Mouse (Mus musculus) forebrain, embryonic 12.5 days (tissue): ENCODE measurements around the gene Cadm2. TPM values are rescaled to one million over a fixed set of nuclear protein-coding genes. Genes with fewer than 3 reads are reported as not detected.

Experiments used
- ATAC-seq: fragments of 200-750 bp; cut with Nextera tagmentation; 2 replicates; pipeline ENCODE4 v1.8.0; 2017; ENCODE audit warnings: moderate TSS enrichment; ENCODE audit not compliant: low FRiP score
- H3K27ac ChIP-seq: fragments of 300-500 bp; sonication (generic); 2 replicates; pipeline ENCODE4 v1.5.1; 2016; ENCODE audit warnings: mild to moderate bottlenecking
- H3K27me3 ChIP-seq: fragments of 300-500 bp; sonication (generic); 2 replicates; pipeline ENCODE4 v1.6.1; 2016; ENCODE audit warnings: mild to moderate bottlenecking
- H3K36me3 ChIP-seq: fragments of 300-500 bp; sonication (generic); replicated peaks from 2 replicates; pipeline ENCODE4 v1.6.1; 2016; ENCODE audit warnings: mild to moderate bottlenecking
- H3K4me1 ChIP-seq: fragments of 300-500 bp; sonication (generic); 2 replicates; pipeline ENCODE4 v1.6.1; 2016
- H3K4me2 ChIP-seq: fragments of 300-500 bp; sonication (generic); 2 replicates; pipeline ENCODE4 v1.6.1; 2016; ENCODE audit warnings: mild to moderate bottlenecking, moderate library complexity
- H3K4me3 ChIP-seq: fragments of 300-500 bp; sonication (generic); replicated peaks from 2 replicates; pipeline ENCODE4 v1.5.1; 2016; ENCODE audit warnings: mild to moderate bottlenecking
- H3K9ac ChIP-seq: fragments of 300-500 bp; sonication (generic); 2 replicates; pipeline ENCODE4 v1.6.1; 2016; ENCODE audit warnings: mild to moderate bottlenecking
- H3K9me3 ChIP-seq: fragments of 300-500 bp; sonication (generic); 2 replicates; pipeline ENCODE4 v1.6.1; 2016
- WGBS: fragments of 180-500 bp; shearing (Covaris S2); methylation state at CpG from one replicate; pipeline ENCODE4 v1.1.7; 2016; 5-methylcytosine and 5-hydroxymethylcytosine counted together
- polyA plus RNA-seq: library from polyadenylated mRNA; unstranded; fragments of >200 nt; fragmentation: Nextera tagmentation; extraction: Ambion mirVana; gene quantifications from 2 replicates; pipeline ENCODE4 v1.2.1, GENCODE M21; 2016

The Cadm2 gene
- polyA plus RNA-seq, 1 experiment from 2014 or later = 11.0 TPM

- Histone ChIP-seq H3K27me3 (no peaks in the 10 kb centered on the region), H3K4me3 (no peak overlapping the region), H3K9ac (no peak overlapping the region), H3K4me1 (no peaks in the 10 kb centered on the region), H3K27ac (no peak overlapping the region), H3K4me2 (no peak overlapping the region), H3K9me3 (no peaks in the 10 kb centered on the region), H3K36me3 (no peaks in the 10 kb centered on the region)
- no peak for ATAC-seq
- WGBS = 69% methylated on average over 1 of the region's 1 CpGs
These were observed 394.0 kb downstream of the Cadm2 start for GRCm38 (mm10) chr16:67226696-67227095.

GRCm38 (mm10) chr16:67203329-67203728, 417.4 kb downstream of the Cadm2 start:
- H3K9me3 ChIP-seq = no peaks in the 10 kb centered on the region
- no peaks in the 10 kb centered on the region for H3K4me1 ChIP-seq
- H3K27me3 ChIP-seq = no peaks in the 10 kb centered on the region
- H3K4me3 ChIP-seq = no peak overlapping the region
- no peak overlapping the region for H3K4me2 ChIP-seq
- no peak for ATAC-seq
- H3K27ac ChIP-seq = no peak overlapping the region
- no peaks in the 10 kb centered on the region for H3K36me3 ChIP-seq
- no peak overlapping the region for H3K9ac ChIP-seq

GRCm38 (mm10) chr16:67192852-67193415, 427.8 kb downstream of the Cadm2 start:
- no peaks in the 10 kb centered on the region for H3K36me3 ChIP-seq
- no peak overlapping the region for H3K9ac ChIP-seq
- WGBS = 43% methylated on average over 4 of the region's 4 CpGs
- no peaks in the 10 kb centered on the region for H3K27me3 ChIP-seq
- ATAC-seq = 0 out of 2 replicates have a peak, but pooled peaks have one; percentile 20
- no peak overlapping the region for H3K4me3 ChIP-seq
- H3K9me3 ChIP-seq = no peaks in the 10 kb centered on the region
- H3K4me2 ChIP-seq = no peak overlapping the region
- H3K4me1 ChIP-seq = peaks cover 5% of the 10 kb centered on the region; the same call in 1 of the 2 replicates
- no peak overlapping the region for H3K27ac ChIP-seq

- H3K36me3 ChIP-seq = no peaks in the 10 kb centered on the region
- H3K27ac ChIP-seq = no peak overlapping the region
- H3K4me2 ChIP-seq = no peak overlapping the region
- 71% methylated on average over 2 of the region's 2 CpGs for WGBS
- H3K9me3 ChIP-seq = no peaks in the 10 kb centered on the region
- ATAC-seq = no peak
- H3K27me3 ChIP-seq = no peaks in the 10 kb centered on the region
- H3K4me3 ChIP-seq = no peak overlapping the region
- no peak overlapping the region for H3K9ac ChIP-seq
- H3K4me1 ChIP-seq = peaks cover 5% of the 10 kb centered on the region; the same call in 1 of the 2 replicates
These were observed 428.3 kb downstream of the Cadm2 start for GRCm38 (mm10) chr16:67192395-67192794.

- no peak overlapping the region for H3K9ac ChIP-seq
- ATAC-seq = no peak
- no peak overlapping the region for H3K4me2 ChIP-seq
- no peaks in the 10 kb centered on the region for H3K9me3 ChIP-seq
- H3K4me1 ChIP-seq = no peaks in the 10 kb centered on the region
- no peak overlapping the region for H3K27ac ChIP-seq
- no peaks in the 10 kb centered on the region for H3K36me3 ChIP-seq
- 53% methylated on average over 1 of the region's 1 CpGs for WGBS
- H3K4me3 ChIP-seq = no peak overlapping the region
- no peaks in the 10 kb centered on the region for H3K27me3 ChIP-seq
These were observed 434.4 kb downstream of the Cadm2 start for GRCm38 (mm10) chr16:67186322-67186721.

GRCm38 (mm10) chr16:67182958-67183357, 437.8 kb downstream of the Cadm2 start:
- Histone ChIP-seq H3K36me3 (no peaks in the 10 kb centered on the region), H3K27ac (no peak overlapping the region), H3K27me3 (no peaks in the 10 kb centered on the region), H3K9me3 (no peaks in the 10 kb centered on the region), H3K4me3 (no peak overlapping the region), H3K9ac (no peak overlapping the region), H3K4me1 (no peaks in the 10 kb centered on the region), H3K4me2 (no peak overlapping the region)
- 82% methylated on average over 5 of the region's 5 CpGs for WGBS
- 0 out of 2 replicates have a peak, but pooled peaks have one; percentile 27 for ATAC-seq

GRCm38 (mm10) chr16:67175386-67175785, 445.3 kb downstream of the Cadm2 start:
- H3K4me3 ChIP-seq = no peak overlapping the region
- H3K9ac ChIP-seq = no peak overlapping the region
- H3K36me3 ChIP-seq = no peaks in the 10 kb centered on the region
- no peaks in the 10 kb centered on the region for H3K4me1 ChIP-seq
- peak; percentile 69; the same call in 1 of the 2 replicates for ATAC-seq
- 46% methylated on average over 4 of the region's 4 CpGs for WGBS
- H3K4me2 ChIP-seq = no peak overlapping the region
- H3K9me3 ChIP-seq = no peaks in the 10 kb centered on the region
- no peak overlapping the region for H3K27ac ChIP-seq
- no peaks in the 10 kb centered on the region for H3K27me3 ChIP-seq

GRCm38 (mm10) chr16:67162211-67162790, 458.4 kb downstream of the Cadm2 start:
- peak; percentile 60; the same call in 1 of the 2 replicates for ATAC-seq
- Histone ChIP-seq H3K4me1 (no peaks in the 10 kb centered on the region), H3K9me3 (no peaks in the 10 kb centered on the region), H3K4me3 (no peak overlapping the region), H3K9ac (no peak overlapping the region), H3K27me3 (no peaks in the 10 kb centered on the region), H3K36me3 (no peaks in the 10 kb centered on the region), H3K27ac (no peak overlapping the region), H3K4me2 (no peak overlapping the region)
- 45% methylated on average over 6 of the region's 6 CpGs for WGBS

- Histone ChIP-seq H3K4me2 (no peak overlapping the region), H3K4me3 (no peak overlapping the region), H3K9ac (no peak overlapping the region), H3K27me3 (no peaks in the 10 kb centered on the region), H3K36me3 (no peaks in the 10 kb centered on the region), H3K4me1 (no peaks in the 10 kb centered on the region), H3K27ac (no peak overlapping the region), H3K9me3 (no peaks in the 10 kb centered on the region)
- ATAC-seq = no peak
- 89% methylated on average over 4 of the region's 4 CpGs for WGBS
These were observed 495.9 kb downstream of the Cadm2 start for GRCm38 (mm10) chr16:67124811-67125210.

GRCm38 (mm10) chr16:67122532-67122931, 498.2 kb downstream of the Cadm2 start:
- no peak overlapping the region for H3K4me2 ChIP-seq
- no peak for ATAC-seq
- no peak overlapping the region for H3K9ac ChIP-seq
- H3K4me1 ChIP-seq = no peaks in the 10 kb centered on the region
- H3K4me3 ChIP-seq = no peak overlapping the region
- no peaks in the 10 kb centered on the region for H3K36me3 ChIP-seq
- WGBS = 82% methylated on average over 5 of the region's 5 CpGs
- no peaks in the 10 kb centered on the region for H3K9me3 ChIP-seq
- no peak overlapping the region for H3K27ac ChIP-seq
- H3K27me3 ChIP-seq = no peaks in the 10 kb centered on the region

GRCm38 (mm10) chr16:67121781-67122180, 498.9 kb downstream of the Cadm2 start:
- H3K27me3 ChIP-seq = no peaks in the 10 kb centered on the region
- H3K4me3 ChIP-seq = no peak overlapping the region
- H3K36me3 ChIP-seq = no peaks in the 10 kb centered on the region
- 89% methylated on average over 3 of the region's 3 CpGs for WGBS
- no peaks in the 10 kb centered on the region for H3K9me3 ChIP-seq
- no peak overlapping the region for H3K27ac ChIP-seq
- no peaks in the 10 kb centered on the region for H3K4me1 ChIP-seq
- no peak overlapping the region for H3K4me2 ChIP-seq
- H3K9ac ChIP-seq = no peak overlapping the region
- ATAC-seq = no peak

- Histone ChIP-seq H3K4me2 (no peak overlapping the region), H3K4me3 (no peak overlapping the region), H3K4me1 (no peaks in the 10 kb centered on the region; the same call in 1 of the 2 replicates), H3K9me3 (no peaks in the 10 kb centered on the region), H3K27me3 (no peaks in the 10 kb centered on the region), H3K9ac (no peak overlapping the region), H3K36me3 (no peaks in the 10 kb centered on the region), H3K27ac (no peak overlapping the region)
- 18% methylated on average over 8 of the region's 8 CpGs for WGBS
- ATAC-seq = no peak
These were observed 514.1 kb downstream of the Cadm2 start for GRCm38 (mm10) chr16:67106478-67107061.

- no peak for ATAC-seq
- Histone ChIP-seq H3K4me3 (no peak overlapping the region), H3K4me1 (no peaks in the 10 kb centered on the region), H3K27ac (no peak overlapping the region), H3K9ac (no peak overlapping the region), H3K36me3 (no peaks in the 10 kb centered on the region), H3K4me2 (no peak overlapping the region), H3K27me3 (no peaks in the 10 kb centered on the region), H3K9me3 (no peaks in the 10 kb centered on the region)
- 76% methylated on average over 6 of the region's 6 CpGs for WGBS
These were observed 524.0 kb downstream of the Cadm2 start for GRCm38 (mm10) chr16:67096706-67097105.
